Mouse (Mus musculus) kidney, postnatal 0 days (tissue): ENCODE results near the gene Btg3. TPM values are rescaled to one million over a fixed set of nuclear protein-coding genes. Genes with fewer than 3 reads are reported as not detected.

Experiments
- ATAC-seq: fragments of 200-750 bp; cut with Nextera tagmentation; replicated peaks from 2 replicates; pipeline ENCODE4 v1.8.0; 2017; ENCODE audit warnings: low read depth, moderate number of reproducible peaks, moderate TSS enrichment, moderate library complexity; ENCODE audit not compliant: low FRiP score
- DNase-seq: peaks from one replicate; pipeline ENCODE4 v3.0.0-alpha.2; 2016; ENCODE audit warnings: low spot score
- H3K27ac ChIP-seq: fragments of 300-500 bp; sonication (generic); 2 replicates; pipeline ENCODE4 v1.5.1; 2014; ENCODE audit warnings: mild to moderate bottlenecking
- H3K27me3 ChIP-seq: fragments of 300-500 bp; sonication (generic); 2 replicates; pipeline ENCODE4 v1.6.1; 2014; ENCODE audit warnings: low read length, mixed read lengths; ENCODE audit not compliant: insufficient read depth
- H3K36me3 ChIP-seq: fragments of 300-500 bp; sonication (generic); 2 replicates; pipeline ENCODE4 v1.6.1; 2014; ENCODE audit warnings: low read length, mixed read lengths; ENCODE audit not compliant: insufficient read depth
- H3K4me1 ChIP-seq: fragments of 300-500 bp; sonication (generic); replicated peaks from 2 replicates; pipeline ENCODE4 v1.6.1; 2014; ENCODE audit warnings: antibody characterized with exemption, low read length, mixed read lengths; ENCODE audit not compliant: insufficient read depth
- H3K4me2 ChIP-seq: fragments of 300-500 bp; sonication (generic); 2 replicates; pipeline ENCODE4 v1.6.1; 2014; ENCODE audit warnings: mild to moderate bottlenecking, low read length, moderate library complexity, mixed read lengths
- H3K4me3 ChIP-seq: fragments of 300-500 bp; sonication (generic); replicated peaks from 2 replicates; pipeline ENCODE4 v1.5.1; 2014; ENCODE audit warnings: low read depth, low read length
- H3K9ac ChIP-seq: fragments of 300-500 bp; sonication (generic); 2 replicates; pipeline ENCODE4 v1.6.1; 2014; ENCODE audit warnings: low read depth, low read length
- H3K9me3 ChIP-seq: fragments of 300-500 bp; sonication (generic); replicated peaks from 2 replicates; pipeline ENCODE4 v1.6.1; 2016; ENCODE audit warnings: low read length, inconsistent platforms, mixed read lengths
- CTCF ChIP-seq: IDR thresholded peaks from 2 replicates; pipeline ENCODE4 v1.5.1; 2016; ENCODE audit warnings: antibody characterized with exemption, low read depth, mild to moderate bottlenecking, moderate library complexity
- WGBS: fragments of 180-500 bp; shearing (Covaris S2); extraction: QIAGEN DNeasy Blood & Tissue Kit; methylation state at CpG from one replicate; pipeline ENCODE4 v1.1.7; 2014; 5-methylcytosine and 5-hydroxymethylcytosine counted together
- polyA plus RNA-seq: library from polyadenylated mRNA; unstranded; fragments of >200 nt; fragmentation: Nextera tagmentation; extraction: Ambion mirVana; gene quantifications from 2 replicates; pipeline ENCODE4 v1.2.1, GENCODE M21; 2015

Gene Btg3
- polyA plus RNA-seq, 1 experiment from 2014 or later = 62.9 TPM

- 47% methylated on average over 4 of the region's 4 CpGs for WGBS
- Histone ChIP-seq H3K4me1 (no peaks in the 10 kb centered on the region), H3K9me3 (no peaks in the 10 kb centered on the region), H3K9ac (no peak overlapping the region), H3K4me2 (no peak overlapping the region), H3K36me3 (peaks cover 23% of the 10 kb centered on the region), H3K27me3 (no peaks in the 10 kb centered on the region), H3K4me3 (no peak overlapping the region), H3K27ac (no peak overlapping the region)
- no peak for ATAC-seq
- TF ChIP-seq CTCF = no peak
- DNase-seq = no peak
Observed at GRCm38 (mm10) chr16:78361466-78361865, 15.5 kb downstream of the Btg3 start.

GRCm38 (mm10) chr16:78357757-78358156 is 19.2 kb downstream of the Btg3 start:
- Histone ChIP-seq H3K4me1 (no peaks in the 10 kb centered on the region), H3K9ac (no peak overlapping the region), H3K4me3 (no peak overlapping the region), H3K27me3 (no peaks in the 10 kb centered on the region), H3K27ac (no peak overlapping the region), H3K4me2 (no peak overlapping the region), H3K36me3 (peaks cover 12% of the 10 kb centered on the region), H3K9me3 (no peaks in the 10 kb centered on the region)
- WGBS = 94% methylated on average over 3 of the region's 3 CpGs
- ATAC-seq (no peak), DNase-seq (no peak)
- peak; percentile 56 for TF ChIP-seq CTCF

- no peaks in the 10 kb centered on the region for H3K9me3 ChIP-seq
- peak; percentile 43; the same call in 1 of the 2 replicates for ATAC-seq
Observed at GRCm38 (mm10) chr16:78347328-78347926, 29.6 kb downstream of the Btg3 start.

GRCm38 (mm10) chr16:78346662-78347327 is 30.2 kb downstream of the Btg3 start:
- Histone ChIP-seq H3K9me3 (no peaks in the 10 kb centered on the region), H3K27me3 (no peaks in the 10 kb centered on the region), H3K4me2 (no peak overlapping the region), H3K4me3 (no peak overlapping the region), H3K36me3 (0 out of 2 replicates have a peak, but pooled peaks cover 5% of the 10 kb centered on the region), H3K4me1 (no peaks in the 10 kb centered on the region), H3K27ac (no peak overlapping the region), H3K9ac (no peak overlapping the region)
- peak; percentile 56 for TF ChIP-seq CTCF
- 57% methylated on average over 2 of the region's 2 CpGs for WGBS
- DNase-seq = peak; percentile 68
- ATAC-seq = peak; percentile 75

More at GRCm38 (mm10) chr16:78347328-78347926, 29.6 kb downstream of the Btg3 start:
- WGBS = 73% methylated on average over 13 of the region's 13 CpGs
- Histone ChIP-seq H3K36me3 (0 out of 2 replicates have a peak, but pooled peaks cover 5% of the 10 kb centered on the region), H3K4me1 (no peaks in the 10 kb centered on the region), H3K4me3 (no peak overlapping the region), H3K27me3 (no peaks in the 10 kb centered on the region), H3K27ac (no peak overlapping the region), H3K4me2 (no peak overlapping the region), H3K9ac (no peak overlapping the region)
- no peak for TF ChIP-seq CTCF
- no peak for DNase-seq

GRCm38 (mm10) chr16:78343792-78344191 is 33.2 kb downstream of the Btg3 start:
- no peak overlapping the region for H3K9ac ChIP-seq
- no peak for ATAC-seq
- peak; percentile 81 for DNase-seq
- H3K27me3 ChIP-seq = no peaks in the 10 kb centered on the region
- H3K4me3 ChIP-seq = no peak overlapping the region
- no peaks in the 10 kb centered on the region for H3K9me3 ChIP-seq
- no peaks in the 10 kb centered on the region for H3K36me3 ChIP-seq
- H3K27ac ChIP-seq = no peak overlapping the region
- no peak overlapping the region for H3K4me2 ChIP-seq
- H3K4me1 ChIP-seq = no peaks in the 10 kb centered on the region
- TF ChIP-seq CTCF = no peak
- WGBS = 42% methylated on average over 6 of the region's 6 CpGs

- H3K4me3 ChIP-seq = no peak overlapping the region
- 95% methylated on average over 5 of the region's 5 CpGs for WGBS
- no peak for ATAC-seq
- H3K9ac ChIP-seq = no peak overlapping the region
- no peak overlapping the region for H3K4me2 ChIP-seq
- no peaks in the 10 kb centered on the region for H3K36me3 ChIP-seq
- H3K27me3 ChIP-seq = no peaks in the 10 kb centered on the region
- no peak for DNase-seq
- H3K27ac ChIP-seq = no peak overlapping the region
- no peaks in the 10 kb centered on the region for H3K9me3 ChIP-seq
- no peaks in the 10 kb centered on the region for H3K4me1 ChIP-seq
- no peak for TF ChIP-seq CTCF
Observed at GRCm38 (mm10) chr16:78342767-78343166, 34.2 kb downstream of the Btg3 start.
